Mouse (Mus musculus): ENCODE measurements around the gene Nr3c2.

Gene Nr3c2

GRCm38 (mm10) chr8:77055492-77056021 lies 156.3 kb downstream of the Nr3c2 start:
- in situ Hi-C loops (cut with MboI, MseI), result no loop called here

GRCm38 (mm10) chr8:77056853-77057252 lies 157.6 kb downstream of the Nr3c2 start:
- in situ Hi-C loops (cut with MboI, MseI), result no loop called here

- in situ Hi-C loops (cut with MboI, MseI), result no loop called here
These were observed 183.4 kb downstream of the Nr3c2 start for GRCm38 (mm10) chr8:77082687-77083086.

GRCm38 (mm10) chr8:77086036-77086435 lies 186.8 kb downstream of the Nr3c2 start:
- in situ Hi-C loops (cut with MboI, MseI), result no loop called here

- in situ Hi-C loops (cut with MboI, MseI), result no loop called here
These were observed 197.5 kb downstream of the Nr3c2 start for GRCm38 (mm10) chr8:77096721-77097120.

- in situ Hi-C loops (cut with MboI, MseI), result no loop called here
These were observed 198.9 kb downstream of the Nr3c2 start for GRCm38 (mm10) chr8:77098101-77098500.

GRCm38 (mm10) chr8:77100370-77100769 lies 201.1 kb downstream of the Nr3c2 start:
- in situ Hi-C loops (cut with MboI, MseI), result no loop called here

GRCm38 (mm10) chr8:77102879-77103278 lies 203.6 kb downstream of the Nr3c2 start:
- in situ Hi-C loops (cut with MboI, MseI), result no loop called here

GRCm38 (mm10) chr8:77112719-77113118 lies 213.5 kb downstream of the Nr3c2 start:
- in situ Hi-C loops (cut with MboI, MseI), result no loop called here

- in situ Hi-C loops (cut with MboI, MseI), result no loop called here
These were observed 215.5 kb downstream of the Nr3c2 start for GRCm38 (mm10) chr8:77114769-77115168.

GRCm38 (mm10) chr8:77116419-77117079 lies 217.3 kb downstream of the Nr3c2 start:
- in situ Hi-C loops (cut with MboI, MseI), result no loop called here

GRCm38 (mm10) chr8:77120810-77121570 lies 221.7 kb downstream of the Nr3c2 start:
- in situ Hi-C loops (cut with MboI, MseI), result no loop called here

- in situ Hi-C loops (cut with MboI, MseI), result no loop called here
These were observed 222.3 kb downstream of the Nr3c2 start for GRCm38 (mm10) chr8:77121571-77121890.

- in situ Hi-C loops (cut with MboI, MseI), result no loop called here
These were observed 223.1 kb downstream of the Nr3c2 start for GRCm38 (mm10) chr8:77122300-77122699.

GRCm38 (mm10) chr8:77125777-77126176 lies 226.5 kb downstream of the Nr3c2 start:
- in situ Hi-C loops (cut with MboI, MseI), result no loop called here

GRCm38 (mm10) chr8:77128006-77128405 lies 228.8 kb downstream of the Nr3c2 start:
- in situ Hi-C loops (cut with MboI, MseI), result no loop called here

GRCm38 (mm10) chr8:77132903-77133637 lies 233.8 kb downstream of the Nr3c2 start:
- in situ Hi-C loops (cut with MboI, MseI), result no loop called here

GRCm38 (mm10) chr8:77133797-77134385 lies 234.6 kb downstream of the Nr3c2 start:
- in situ Hi-C loops (cut with MboI, MseI), result no loop called here

- in situ Hi-C loops (cut with MboI, MseI), result no loop called here
These were observed 246.0 kb downstream of the Nr3c2 start for GRCm38 (mm10) chr8:77145285-77145684.

- in situ Hi-C loops (cut with MboI, MseI), result no loop called here
These were observed 255.3 kb downstream of the Nr3c2 start for GRCm38 (mm10) chr8:77154496-77154895.

GRCm38 (mm10) chr8:77169320-77169719 lies 270.1 kb downstream of the Nr3c2 start:
- in situ Hi-C loops (cut with MboI, MseI), result no loop called here

All from regulatory T cell (primary cell).